Mouse (Mus musculus): ENCODE measurements around the gene Gm21863. TPM values are rescaled to one million over a fixed set of nuclear protein-coding genes. Genes with fewer than 3 reads are reported as not detected.
"Not testable (repeated sequence)": the region's sequence is repeated elsewhere in the genome, so short reads cannot be mapped to it uniquely, and the experiment has no call there.

Gene Gm21863
- not detected in 2 replicates for polyA plus RNA-seq (2015; fragmentation: Nextera tagmentation; extraction: Ambion mirVana)

DNA sequence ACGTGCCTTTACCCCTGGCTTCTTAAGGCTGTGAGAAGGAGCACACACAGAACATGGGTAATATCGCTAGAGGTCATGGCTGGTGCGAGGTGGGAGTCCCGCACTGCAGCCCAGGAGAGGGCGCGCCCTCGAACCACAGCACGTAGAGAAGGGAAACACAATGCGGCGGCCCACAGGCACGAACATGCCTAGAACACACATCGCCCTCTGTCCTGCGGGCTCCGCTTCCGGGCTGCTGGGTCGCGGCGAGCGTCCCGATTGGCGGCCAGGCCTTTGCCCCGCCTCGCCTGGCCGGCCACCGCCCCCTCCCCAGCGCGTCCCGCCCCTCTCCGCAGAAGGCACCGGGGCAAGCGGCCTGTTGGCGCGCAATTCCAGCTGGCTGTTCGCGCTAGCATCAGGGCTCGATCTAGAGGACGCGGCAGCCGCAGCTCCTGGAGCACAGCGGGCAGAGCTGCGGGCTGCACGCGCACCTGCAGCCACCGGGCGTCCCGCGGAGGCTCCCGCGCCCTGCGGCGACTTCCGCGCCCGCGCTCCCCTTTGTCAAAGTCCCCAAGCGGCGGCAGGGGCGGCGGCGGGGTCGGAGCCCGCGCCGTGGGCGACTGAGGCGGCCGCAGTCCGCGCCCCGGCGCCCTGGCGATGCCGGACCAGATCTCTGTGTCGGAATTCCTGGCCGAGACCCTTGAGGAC, at the start of gene Gm21863:
Gene Gm21863, plus strand, starts transcription at position 637 of the 687 bp plus-strand sequence.
- H3K4me3 ChIP-seq; H3K4me1 ChIP-seq; H3K36me3 ChIP-seq (replicated peaks); H3K27ac ChIP-seq; H3K9ac ChIP-seq; H3K9me3 ChIP-seq; H3K4me2 ChIP-seq; H3K27me3 ChIP-seq (replicated peaks): not testable (repeated sequence)
- peak; percentile 84 for ATAC-seq (replicated peaks)
- 23% methylated on average over 72 of the region's 75 CpGs for WGBS

- H3K36me3 ChIP-seq (replicated peaks); ATAC-seq (replicated peaks); H3K9ac ChIP-seq; H3K4me3 ChIP-seq; H3K4me2 ChIP-seq; H3K27me3 ChIP-seq (replicated peaks); H3K4me1 ChIP-seq; H3K27ac ChIP-seq: not testable (repeated sequence)
- H3K9me3 ChIP-seq = 0 out of 2 replicates have a peak, but pooled peaks cover 12% of the 10 kb centered on the region
- WGBS = 42% methylated on average over 4 of the region's 4 CpGs
Measured at GRCm38 (mm10) chr12:19928049-19928448, 26.3 kb upstream of the Gm21863 start.

All from midbrain, embryonic 15.5 days (tissue).